ENCODE assay signal across 22 mouse cellular contexts in genomic region chr9:121690734-121691133, GRCm38 (mm10). TPM values are rescaled to one million over a fixed set of nuclear protein-coding genes. Genes with fewer than 3 reads are reported as not detected.
DNase-seq lines count a peak whose midpoint lies in the region; ATAC-seq and TF ChIP-seq lines count a peak whose summit lies in the region.
"Had no signal": no experiment of that assay in that cellular context is flagged by ENCODE, and none has a peak within 500 bp of the region (broad histone marks: within the 10 kb centered on the region; RNA-seq: fewer than 3 reads in every experiment).

No protein-coding gene starts in this region.

- peak overlapping the region; percentile 37 for H3K4me2 ChIP-seq in hindbrain, embryonic 12.5 days (replicated peaks)
- peak overlapping the region; percentile 35 for H3K4me2 ChIP-seq in midbrain, embryonic 12.5 days (replicated peaks)
- 0 out of 2 replicates have a peak overlapping the region, but pooled peaks have one; percentile 23 for H3K4me2 ChIP-seq in neural tube, embryonic 14.5 days (ENCODE audit: low read depth, low read length)
- H3K4me2 ChIP-seq: liver, embryonic 11.5 days; stomach, embryonic 15.5 days had no signal

- no peaks in the 10 kb centered on the region for H3K9me3 ChIP-seq in hindbrain, embryonic 12.5 days (replicated peaks)
- H3K9me3 ChIP-seq in midbrain, embryonic 12.5 days: no peaks in the 10 kb centered on the region
- no peaks in the 10 kb centered on the region for H3K9me3 ChIP-seq in neural tube, embryonic 14.5 days (ENCODE audit: control insufficient read depth, low read length)
- H3K9me3 ChIP-seq: limb, embryonic 10.5 days; stomach, embryonic 15.5 days had no signal

- TF ChIP-seq CTCF in layer of hippocampus, adult 2 months (conservative IDR thresholded peaks at IDR 0.05): no peak

- H3K9ac ChIP-seq in hindbrain, embryonic 12.5 days: no peak overlapping the region
- no peak overlapping the region for H3K9ac ChIP-seq in midbrain, embryonic 12.5 days (replicated peaks)
- H3K9ac ChIP-seq in neural tube, embryonic 14.5 days (replicated peaks; ENCODE audit: low read depth, low read length): no peak overlapping the region
- H3K9ac ChIP-seq: stomach, embryonic 15.5 days had no signal

- 81% methylated on average over 7 of the region's 7 CpGs for WGBS in hindbrain, embryonic 12.5 days
- WGBS in midbrain, embryonic 12.5 days: 87% methylated on average over 7 of the region's 7 CpGs
- WGBS in neural tube, embryonic 14.5 days: 74% methylated on average over 7 of the region's 7 CpGs

- H3K36me3 ChIP-seq in hindbrain, embryonic 12.5 days: peaks cover 69% of the 10 kb centered on the region
- H3K36me3 ChIP-seq in midbrain, embryonic 12.5 days: peaks cover 51% of the 10 kb centered on the region
- peaks cover 21% of the 10 kb centered on the region for H3K36me3 ChIP-seq in neural tube, embryonic 14.5 days (ENCODE audit: control insufficient read depth, insufficient read depth, low read length)

- peaks cover 20% of the 10 kb centered on the region for H3K4me1 ChIP-seq in hindbrain, embryonic 12.5 days
- H3K4me1 ChIP-seq in midbrain, embryonic 12.5 days: peaks cover 19% of the 10 kb centered on the region
- peaks cover 9% of the 10 kb centered on the region; the same call in 1 of the 2 replicates for H3K4me1 ChIP-seq in neural tube, embryonic 14.5 days (ENCODE audit: control insufficient read depth, insufficient read depth, low read length)
- H3K4me1 ChIP-seq: limb, embryonic 10.5 days; stomach, embryonic 15.5 days had no signal

- ATAC-seq in hindbrain, embryonic 12.5 days (ENCODE audit: low FRiP score): peak; percentile 57
- peak; percentile 25 for ATAC-seq in midbrain, embryonic 12.5 days (ENCODE audit: low FRiP score, low read depth)
- ATAC-seq in neural tube, embryonic 14.5 days (ENCODE audit: low read depth): peak; percentile 38; the same call in 1 of the 2 replicates

- H3K27me3 ChIP-seq in hindbrain, embryonic 12.5 days: no peaks in the 10 kb centered on the region
- no peaks in the 10 kb centered on the region for H3K27me3 ChIP-seq in midbrain, embryonic 12.5 days
- no peaks in the 10 kb centered on the region for H3K27me3 ChIP-seq in neural tube, embryonic 14.5 days (ENCODE audit: control insufficient read depth, insufficient read depth, low read length)
- H3K27me3 ChIP-seq: stomach, embryonic 15.5 days had no signal

- DNase-seq in layer of hippocampus, adult 2 months (ENCODE audit: low spot score in 2 of 2): no peak
- no peak for DNase-seq in layer of hippocampus, postnatal 10 days (ENCODE audit: low spot score in 2 of 2)
- no peak for DNase-seq in cerebellum, adult 18-20 months
- DNase-seq in embryo, embryonic 10.5 days (ENCODE audit: low spot score): no peak
- no peak for DNase-seq in adrenal gland, adult 18-20 months (ENCODE audit: low spot score in 2 of 2)
- DNase-seq: adrenal gland, postnatal 25 days; cerebellum, adult 9-11 months; embryo, embryonic 11 days; gastrocnemius, postnatal 36 days; lung, adult 2 months; spleen, adult 18-20 months had no signal

- H3K4me3 ChIP-seq in layer of hippocampus, adult 2 months: peak overlapping the region; percentile 26; the same call in 1 of the 2 replicates
- H3K4me3 ChIP-seq in hindbrain, embryonic 12.5 days: no peak overlapping the region
- H3K4me3 ChIP-seq in midbrain, embryonic 12.5 days: no peak overlapping the region
- no peak overlapping the region for H3K4me3 ChIP-seq in neural tube, embryonic 14.5 days (ENCODE audit: low read depth, low read length)
- H3K4me3 ChIP-seq: limb, embryonic 10.5 days; stomach, embryonic 15.5 days had no signal

- H3K27ac ChIP-seq in layer of hippocampus, adult 2 months: peak overlapping the region; percentile 83
- H3K27ac ChIP-seq in hindbrain, embryonic 12.5 days: peak overlapping the region; percentile 89
- peak overlapping the region; percentile 75 for H3K27ac ChIP-seq in midbrain, embryonic 12.5 days (replicated peaks)
- peak overlapping the region; percentile 72 for H3K27ac ChIP-seq in neural tube, embryonic 14.5 days (ENCODE audit: low read depth, low read length)
- H3K27ac ChIP-seq: limb, embryonic 10.5 days; macrophage; stomach, embryonic 15.5 days had no signal

RNA-seq across cellular contexts. Expression of gene Sec22c, which starts 14.6 kb away (rescaled TPM):
- 10 to 100 TPM; 27.5 to 32.8 TPM for total RNA-seq in layer of hippocampus, adult 2 months (2021)
- total RNA-seq in layer of hippocampus, postnatal 10 days (2021): 10 to 100 TPM; 30.4 to 33.4 TPM
- 25.9 and 28.7 TPM in 2 replicates for polyA plus RNA-seq in hindbrain, embryonic 12.5 days (2016; fragmentation: Nextera tagmentation; extraction: Ambion mirVana)
- polyA plus RNA-seq in midbrain, embryonic 12.5 days (2016; fragmentation: Nextera tagmentation; extraction: Ambion mirVana): 25.9 and 29.5 TPM in 2 replicates
- polyA plus RNA-seq in neural tube, embryonic 14.5 days (2014; fragmentation: Nextera tagmentation; extraction: Ambion mirVana): 18.1 and 19.8 TPM in 2 replicates
- 1 to 10 TPM; 4.0 to 4.3 TPM for total RNA-seq in adrenal gland, adult 18-20 months (2021)

RNA-seq across cellular contexts. Expression of gene Ss18l2, which starts 19.4 kb away (rescaled TPM):
- 10 to 100 TPM; 71.8 to 78.8 TPM for total RNA-seq in layer of hippocampus, adult 2 months (2021)
- total RNA-seq in layer of hippocampus, postnatal 10 days (2021): 10 to 100 TPM; 80.7 to 87.9 TPM
- polyA plus RNA-seq in hindbrain, embryonic 12.5 days (2016; fragmentation: Nextera tagmentation; extraction: Ambion mirVana): 103 and 130 TPM in 2 replicates
- 107 TPM in 2 replicates for polyA plus RNA-seq in midbrain, embryonic 12.5 days (2016; fragmentation: Nextera tagmentation; extraction: Ambion mirVana)
- polyA plus RNA-seq in neural tube, embryonic 14.5 days (2014; fragmentation: Nextera tagmentation; extraction: Ambion mirVana): 194 and 208 TPM in 2 replicates
- 10 to 100 TPM; 40.8 to 44.5 TPM for total RNA-seq in adrenal gland, adult 18-20 months (2021)

RNA-seq across cellular contexts. Expression of gene Nktr, which starts 28.2 kb away (rescaled TPM):
- total RNA-seq in layer of hippocampus, adult 2 months (2021): 100 to 1,000 TPM; 104 to 127 TPM
- total RNA-seq in layer of hippocampus, postnatal 10 days (2021): 100 to 1,000 TPM; 110 to 133 TPM
- 77.5 and 85.3 TPM in 2 replicates for polyA plus RNA-seq in hindbrain, embryonic 12.5 days (2016; fragmentation: Nextera tagmentation; extraction: Ambion mirVana)
- polyA plus RNA-seq in midbrain, embryonic 12.5 days (2016; fragmentation: Nextera tagmentation; extraction: Ambion mirVana): 73.6 and 75.3 TPM in 2 replicates
- polyA plus RNA-seq in neural tube, embryonic 14.5 days (2014; fragmentation: Nextera tagmentation; extraction: Ambion mirVana): 64.9 and 82.9 TPM in 2 replicates
- total RNA-seq in adrenal gland, adult 18-20 months (2021): 10 to 100 TPM; 61.9 to 62.7 TPM

RNA-seq across cellular contexts. Expression of gene Vipr1, which starts 48.2 kb away (rescaled TPM):
- total RNA-seq in layer of hippocampus, adult 2 months (2021): 10 to 100 TPM; 18.7 to 21.2 TPM
- 10 to 100 TPM in 1 of 2 experiments, 1 to 10 TPM in 1; 10.0 to 10.3 TPM for total RNA-seq in layer of hippocampus, postnatal 10 days (2021)
- polyA plus RNA-seq in hindbrain, embryonic 12.5 days (2016; fragmentation: Nextera tagmentation; extraction: Ambion mirVana): 0.44 and 0.66 TPM in 2 replicates
- polyA plus RNA-seq in midbrain, embryonic 12.5 days (2016; fragmentation: Nextera tagmentation; extraction: Ambion mirVana): 0.18 and 0.26 TPM in 2 replicates
- 0.20 and 1.1 TPM in 2 replicates for polyA plus RNA-seq in neural tube, embryonic 14.5 days (2014; fragmentation: Nextera tagmentation; extraction: Ambion mirVana)
- under 1 TPM; 0.30 to 0.67 TPM for total RNA-seq in adrenal gland, adult 18-20 months (2021)
- polyA plus RNA-seq: kidney, embryonic 14.5 days had no signal

RNA-seq across cellular contexts. Expression of gene Lyzl4, which starts 48.8 kb away (rescaled TPM):
- 1 to 10 TPM in 1 of 2 experiments, under 1 TPM in 1; 0.76 to 1.5 TPM for total RNA-seq in layer of hippocampus, adult 2 months (2021)
- total RNA-seq in layer of hippocampus, postnatal 10 days (2021): 1 to 10 TPM in 1 of 2 experiments, not detected in 1; 1.1 TPM
- 0.33 TPM in 1 of 2 replicates, not detected in the other for polyA plus RNA-seq in hindbrain, embryonic 12.5 days (2016; fragmentation: Nextera tagmentation; extraction: Ambion mirVana)
- not detected in 2 replicates for polyA plus RNA-seq in midbrain, embryonic 12.5 days (2016; fragmentation: Nextera tagmentation; extraction: Ambion mirVana)
- not detected in 2 replicates for polyA plus RNA-seq in neural tube, embryonic 14.5 days (2014; fragmentation: Nextera tagmentation; extraction: Ambion mirVana)
- not detected for total RNA-seq in adrenal gland, adult 18-20 months (2021)
- total RNA-seq: adrenal gland, postnatal 25 days; gastrocnemius, postnatal 36 days; monocyte, adult 5-6 weeks had no signal
- polyA plus RNA-seq: heart, postnatal 0 days; intestine, embryonic 14.5 days; limb, embryonic 10.5 days; liver, embryonic 11.5 days had no signal

Comparison
In these comparisons a context has a peak if more than half of its experiments do, and no peak if none do; other contexts are left out.
1. RNA of gene Sec22c, which starts 14.6 kb away (total RNA-seq): 30.4 to 33.4 TPM in layer of hippocampus, postnatal 10 days and 27.5 to 32.8 TPM in layer of hippocampus, adult 2 months; 4.0 to 4.3 TPM in adrenal gland, adult 18-20 months; every median in the first group is over 4 times any median in the second.
2. Peak in every context shown above with its lines, with median percentiles within 50 percentile points of each other: H3K27ac ChIP-seq, ATAC-seq and H3K4me2 ChIP-seq.